ENCODE assay signal across 9 mouse cellular contexts in genomic region chr10:28730122-28730521, GRCm38 (mm10).
DNase-seq lines count a peak whose midpoint lies in the region; ATAC-seq and TF ChIP-seq lines count a peak whose summit lies in the region.
"Had no signal": no experiment of that assay in that cellular context is flagged by ENCODE, and none has a peak within 500 bp of the region (broad histone marks: within the 10 kb centered on the region; RNA-seq: fewer than 3 reads in every experiment).

No protein-coding gene starts in this region.

- no peaks in the 10 kb centered on the region for H3K4me1 ChIP-seq in kidney, postnatal 0 days (replicated peaks; ENCODE audit: insufficient read depth, low read length)
- no peaks in the 10 kb centered on the region for H3K4me1 ChIP-seq in kidney, embryonic 14.5 days (ENCODE audit: control insufficient read depth, insufficient read depth, low read length)
- H3K4me1 ChIP-seq: embryonic facial prominence, embryonic 13.5 days; limb, embryonic 13.5 days had no signal

- no peak overlapping the region for H3K4me2 ChIP-seq in kidney, postnatal 0 days (ENCODE audit: low read length)
- no peak overlapping the region for H3K4me2 ChIP-seq in kidney, embryonic 14.5 days (replicated peaks; ENCODE audit: low read depth, low read length)
- H3K4me2 ChIP-seq: embryonic facial prominence, embryonic 13.5 days; limb, embryonic 13.5 days had no signal

- WGBS in kidney, postnatal 0 days, result 9% methylated on average over 2 of the region's 2 CpGs
- WGBS in kidney, embryonic 14.5 days, result 9% methylated on average over 2 of the region's 2 CpGs

- no peak overlapping the region for H3K9ac ChIP-seq in kidney, postnatal 0 days (ENCODE audit: low read depth, low read length)
- H3K9ac ChIP-seq in kidney, embryonic 14.5 days (ENCODE audit: low read depth, low read length), result no peak overlapping the region
- H3K9ac ChIP-seq: embryonic facial prominence, embryonic 13.5 days; limb, embryonic 13.5 days had no signal

- H3K27ac ChIP-seq in kidney, postnatal 0 days, result no peak overlapping the region
- no peak overlapping the region for H3K27ac ChIP-seq in kidney, embryonic 14.5 days (ENCODE audit: low read depth, low read length)
- H3K27ac ChIP-seq: embryonic facial prominence, embryonic 13.5 days; limb, embryonic 13.5 days had no signal

- 0 out of 2 replicates have a peak, but pooled peaks have one; percentile 43 for ATAC-seq in kidney, postnatal 0 days (replicated peaks; ENCODE audit: low FRiP score, low read depth)
- no peak for ATAC-seq in kidney, embryonic 14.5 days (ENCODE audit: low FRiP score, low TSS enrichment)
- ATAC-seq in hematopoietic stem cell, adult 5-6 weeks (replicated peaks in 1 of 2; ENCODE audit: insufficient read depth in 1 of 2, low FRiP score in 2 of 2, low TSS enrichment in 1 of 2, low read depth in 1 of 2, poor library complexity in 2 of 2, severe bottlenecking in 2 of 2), result peak; percentile 69 to 74; a peak in 3 of 4 replicates

- H3K36me3 ChIP-seq in kidney, postnatal 0 days (ENCODE audit: insufficient read depth, low read length), result no peaks in the 10 kb centered on the region
- no peaks in the 10 kb centered on the region for H3K36me3 ChIP-seq in kidney, embryonic 14.5 days (ENCODE audit: control insufficient read depth, insufficient read depth, low read length)
- H3K36me3 ChIP-seq: embryonic facial prominence, embryonic 13.5 days; limb, embryonic 13.5 days had no signal

- H3K4me3 ChIP-seq in kidney, postnatal 0 days (replicated peaks; ENCODE audit: low read depth, low read length), result no peak overlapping the region
- no peak overlapping the region for H3K4me3 ChIP-seq in kidney, embryonic 14.5 days (ENCODE audit: low read length)
- H3K4me3 ChIP-seq: embryonic facial prominence, embryonic 13.5 days; limb, embryonic 13.5 days had no signal

- peak; percentile 79 for DNase-seq in kidney, postnatal 0 days (ENCODE audit: low spot score)
- peak; percentile 19 to 34 for DNase-seq in CD8-positive naive resting alpha-beta T cell, adult 2 months (ENCODE audit: low read depth in 2 of 2, low spot score in 2 of 2)
- DNase-seq in R1 (ENCODE audit: low read depth, low spot score), result peak; percentile 62
- peak; percentile 70 for DNase-seq in thymus, postnatal 14 days
- DNase-seq in spleen, postnatal 36 days (ENCODE audit: low spot score in 2 of 2), result no peak

- H3K9me3 ChIP-seq in kidney, postnatal 0 days (replicated peaks; ENCODE audit: low read length), result no peaks in the 10 kb centered on the region
- no peaks in the 10 kb centered on the region for H3K9me3 ChIP-seq in kidney, embryonic 14.5 days (ENCODE audit: control insufficient read depth, low read length)
- H3K9me3 ChIP-seq: embryonic facial prominence, embryonic 13.5 days; limb, embryonic 13.5 days had no signal

- peak; percentile 75 for TF ChIP-seq CTCF in kidney, postnatal 0 days (IDR thresholded peaks at IDR 0.05; ENCODE audit: low read depth)

- H3K27me3 ChIP-seq in kidney, postnatal 0 days (ENCODE audit: insufficient read depth, low read length), result no peaks in the 10 kb centered on the region
- H3K27me3 ChIP-seq in kidney, embryonic 14.5 days (ENCODE audit: control insufficient read depth, insufficient read depth, low read length), result no peaks in the 10 kb centered on the region
- H3K27me3 ChIP-seq: embryonic facial prominence, embryonic 13.5 days; limb, embryonic 13.5 days had no signal

Comparison
In these comparisons a context has a peak if more than half of its experiments do, and no peak if none do; other contexts are left out.
1. DNase-seq: peak in kidney, postnatal 0 days (single experiment), CD8-positive naive resting alpha-beta T cell, adult 2 months (2 of 2), R1 (single experiment) and thymus, postnatal 14 days (single experiment); none in spleen, postnatal 36 days (0 of 2).